8 mouse cellular contexts compared by ENCODE assay signal in the genomic region with DNA sequence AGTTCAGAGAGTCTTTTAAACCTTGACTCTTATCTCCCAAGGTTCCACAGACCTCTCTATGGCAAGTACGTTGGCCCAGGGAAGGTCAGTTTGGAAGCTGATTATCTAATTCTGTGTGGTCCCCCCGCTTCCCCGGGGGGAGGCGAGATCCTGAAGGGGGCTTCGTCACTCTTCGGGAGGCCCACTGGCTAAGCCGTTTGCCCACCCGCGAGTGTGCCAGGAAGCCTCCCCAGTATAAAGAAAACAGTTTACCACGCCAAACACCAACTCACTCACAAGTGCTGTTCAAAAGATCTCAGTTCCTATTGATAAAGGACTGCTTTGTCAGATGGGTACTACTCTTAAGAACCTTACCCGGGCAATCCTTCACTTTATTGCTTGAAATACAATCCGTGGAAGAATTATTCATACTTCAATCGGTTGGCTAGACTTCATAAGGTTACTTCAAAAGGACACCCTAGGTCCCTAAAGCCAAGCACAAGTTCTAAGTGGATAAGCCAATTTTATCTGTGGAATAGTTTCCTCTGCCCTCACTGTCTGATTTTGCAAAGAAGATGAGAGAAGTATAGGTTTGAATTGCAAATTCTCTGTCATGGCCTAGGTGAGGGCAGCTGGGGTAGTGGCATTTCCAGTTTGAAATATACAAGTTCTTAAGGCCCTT.
DNase-seq lines count a peak whose midpoint lies in the region; ATAC-seq lines count a peak whose summit lies in the region.

No protein-coding gene starts in this region.

- 37% methylated on average over 13 of the region's 13 CpGs for WGBS in heart, embryonic 16.5 days
- 9% methylated on average over 13 of the region's 13 CpGs for WGBS in hindbrain, embryonic 12.5 days
- WGBS in midbrain, embryonic 11.5 days, result 3% methylated on average over 13 of the region's 13 CpGs

- H3K4me2 ChIP-seq in heart, embryonic 16.5 days (ENCODE audit: low read depth, low read length), result peak overlapping the region; percentile 72
- H3K4me2 ChIP-seq in hindbrain, embryonic 12.5 days (replicated peaks), result peak overlapping the region; percentile 91
- H3K4me2 ChIP-seq in midbrain, embryonic 11.5 days, result peak overlapping the region; percentile 87

- H3K36me3 ChIP-seq in heart, embryonic 16.5 days (ENCODE audit: control insufficient read depth, insufficient read depth), result no peaks in the 10 kb centered on the region
- no peaks in the 10 kb centered on the region for H3K36me3 ChIP-seq in hindbrain, embryonic 12.5 days
- H3K36me3 ChIP-seq in midbrain, embryonic 11.5 days (ENCODE audit: control insufficient read depth, insufficient read depth, low read length), result no peaks in the 10 kb centered on the region

- peak overlapping the region; percentile 62 for H3K4me3 ChIP-seq in heart, embryonic 16.5 days (ENCODE audit: low read length)
- H3K4me3 ChIP-seq in brown adipose tissue, adult 24 weeks (ENCODE audit: insufficient read depth, low read depth, low read length), result peak overlapping the region; percentile 84
- peak overlapping the region; percentile 63 for H3K4me3 ChIP-seq in hindbrain, embryonic 12.5 days
- H3K4me3 ChIP-seq in midbrain, embryonic 11.5 days (ENCODE audit: low read depth, low read length), result peak overlapping the region; percentile 67

- no peak for DNase-seq in heart, postnatal 10 days
- peak; percentile 90 for DNase-seq in midbrain, embryonic 11.5 days (ENCODE audit: low spot score, missing footprints)
- no peak for DNase-seq in spleen, postnatal 36 days (ENCODE audit: low spot score in 2 of 2)
- no peak for DNase-seq in layer of hippocampus, adult 11-12 months (ENCODE audit: low spot score)

- H3K9ac ChIP-seq in heart, embryonic 16.5 days (ENCODE audit: low read length), result no peak overlapping the region
- H3K9ac ChIP-seq in hindbrain, embryonic 12.5 days, result peak overlapping the region; percentile 45; the same call in 1 of the 2 replicates
- H3K9ac ChIP-seq in midbrain, embryonic 11.5 days (ENCODE audit: low read length), result peak overlapping the region; percentile 89

- peaks cover 14% of the 10 kb centered on the region for H3K4me1 ChIP-seq in heart, embryonic 16.5 days (ENCODE audit: control insufficient read depth, insufficient read depth, low read length)
- H3K4me1 ChIP-seq in brown adipose tissue, adult 24 weeks (ENCODE audit: control insufficient read depth, insufficient read depth, insufficient read length, low read length), result peaks cover 10% of the 10 kb centered on the region; the same call in 1 of the 2 replicates
- peaks cover 13% of the 10 kb centered on the region for H3K4me1 ChIP-seq in hindbrain, embryonic 12.5 days
- H3K4me1 ChIP-seq in midbrain, embryonic 11.5 days (ENCODE audit: control insufficient read depth, insufficient read depth, low read length), result peaks cover 11% of the 10 kb centered on the region; the same call in 1 of the 2 replicates

- peaks cover 12% of the 10 kb centered on the region; the same call in 1 of the 2 replicates for H3K27me3 ChIP-seq in heart, embryonic 16.5 days (ENCODE audit: control insufficient read depth, insufficient read depth, low read length)
- peaks cover 21% of the 10 kb centered on the region for H3K27me3 ChIP-seq in hindbrain, embryonic 12.5 days
- H3K27me3 ChIP-seq in midbrain, embryonic 11.5 days (ENCODE audit: control insufficient read depth, insufficient read depth, low read length), result peaks cover 2% of the 10 kb centered on the region

- ATAC-seq in heart, embryonic 16.5 days (replicated peaks; ENCODE audit: extremely low read depth, insufficient read depth, low FRiP score), result no peak
- ATAC-seq in hindbrain, embryonic 12.5 days (ENCODE audit: low FRiP score), result no peak
- ATAC-seq in midbrain, embryonic 11.5 days (ENCODE audit: low FRiP score), result no peak
- ATAC-seq in cerebellum, adult (ENCODE audit: insufficient number of reproducible peaks, low FRiP score, low TSS enrichment), result no peak

- no peaks in the 10 kb centered on the region for H3K9me3 ChIP-seq in heart, embryonic 16.5 days (replicated peaks; ENCODE audit: control insufficient read depth, low read length)
- H3K9me3 ChIP-seq in hindbrain, embryonic 12.5 days (replicated peaks), result no peaks in the 10 kb centered on the region
- H3K9me3 ChIP-seq in midbrain, embryonic 11.5 days (ENCODE audit: control insufficient read depth, low read length), result no peaks in the 10 kb centered on the region

- H3K27ac ChIP-seq in heart, embryonic 16.5 days (ENCODE audit: low read length), result no peak overlapping the region
- no peak overlapping the region for H3K27ac ChIP-seq in brown adipose tissue, adult 24 weeks (replicated peaks; ENCODE audit: low read depth, low read length)
- H3K27ac ChIP-seq in hindbrain, embryonic 12.5 days, result no peak overlapping the region
- peak overlapping the region; percentile 30; the same call in 1 of the 2 replicates for H3K27ac ChIP-seq in midbrain, embryonic 11.5 days (ENCODE audit: low read depth, low read length)

- intact Hi-C loops in heart, postnatal 10 days (cut with DNase I), result loop anchor here (2.0 to 5.0 kb wide), 2 partner anchors 46 to 109 kb away; no protein-coding TSS in a partner anchor
